Mouse (Mus musculus): ENCODE results near the gene Pabpn1.

Pabpn1 gene

DNA sequence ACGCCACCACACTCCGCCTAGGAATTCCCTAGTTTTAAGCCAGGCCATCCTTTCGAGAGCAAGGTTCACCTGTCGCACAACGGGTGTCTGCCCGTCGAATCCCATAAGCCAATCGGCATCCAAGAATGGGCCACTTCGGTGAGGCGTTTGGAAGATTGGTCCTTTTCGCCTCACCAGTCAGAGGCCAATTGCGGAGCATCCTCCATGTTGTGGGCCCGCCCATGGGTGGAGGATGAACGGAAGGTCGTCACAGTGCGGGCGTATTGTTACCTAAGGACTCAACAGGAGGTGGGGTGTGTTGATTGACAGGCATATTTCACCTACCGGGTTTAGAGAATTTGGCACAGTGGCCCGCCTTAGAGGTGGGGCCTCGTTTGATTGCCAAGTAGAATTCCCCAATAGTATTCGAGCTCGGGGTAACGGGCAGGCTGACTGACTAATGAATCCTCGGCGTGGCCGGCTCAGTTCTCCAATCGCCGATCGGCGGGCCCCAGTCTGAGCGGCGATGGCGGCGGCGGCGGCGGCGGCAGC lies 1.4 kb downstream of the Pabpn1 start:
- peak; percentile 99 for DNase-seq

DNA sequence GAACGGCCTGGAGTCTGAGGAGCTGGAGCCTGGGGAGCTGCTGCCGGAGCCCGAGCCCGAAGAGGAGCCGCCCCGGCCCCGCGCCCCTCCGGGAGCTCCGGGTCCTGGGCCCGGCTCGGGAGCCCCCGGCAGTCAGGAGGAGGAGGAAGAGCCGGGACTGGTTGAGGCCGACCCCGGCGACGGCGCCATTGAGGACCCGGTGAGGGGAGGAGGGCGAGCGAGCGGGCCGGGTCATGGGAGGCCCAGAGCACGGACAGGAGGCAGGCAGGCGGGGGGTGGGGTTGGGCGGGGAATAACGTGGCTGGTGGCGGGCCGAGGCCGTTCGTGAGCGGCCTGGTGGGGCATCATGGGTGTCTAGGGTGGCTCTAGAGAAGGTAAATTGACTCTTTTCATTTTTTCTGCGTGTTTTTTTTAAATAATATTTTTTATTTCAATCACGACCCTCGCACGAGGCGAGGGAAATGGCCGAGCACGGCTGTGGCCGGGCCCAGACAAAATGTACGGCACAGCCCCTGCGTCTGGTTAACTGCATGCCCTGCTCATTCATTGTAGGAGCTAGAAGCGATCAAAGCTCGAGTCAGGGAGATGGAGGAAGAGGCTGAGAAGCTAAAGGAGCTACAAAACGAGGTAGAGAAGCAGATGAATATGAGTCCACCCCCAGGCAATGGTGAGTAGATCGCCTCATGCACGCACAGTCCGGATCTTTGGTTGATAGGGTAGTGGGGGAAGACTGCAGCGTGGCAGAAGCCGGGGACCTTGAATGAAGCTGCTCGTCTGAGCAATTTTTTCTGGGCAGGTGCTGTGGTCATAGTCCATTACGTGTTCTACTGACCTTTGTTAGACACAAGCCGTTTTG lies 2.2 kb downstream of the Pabpn1 start:
- peak; percentile 76 for DNase-seq

DNA sequence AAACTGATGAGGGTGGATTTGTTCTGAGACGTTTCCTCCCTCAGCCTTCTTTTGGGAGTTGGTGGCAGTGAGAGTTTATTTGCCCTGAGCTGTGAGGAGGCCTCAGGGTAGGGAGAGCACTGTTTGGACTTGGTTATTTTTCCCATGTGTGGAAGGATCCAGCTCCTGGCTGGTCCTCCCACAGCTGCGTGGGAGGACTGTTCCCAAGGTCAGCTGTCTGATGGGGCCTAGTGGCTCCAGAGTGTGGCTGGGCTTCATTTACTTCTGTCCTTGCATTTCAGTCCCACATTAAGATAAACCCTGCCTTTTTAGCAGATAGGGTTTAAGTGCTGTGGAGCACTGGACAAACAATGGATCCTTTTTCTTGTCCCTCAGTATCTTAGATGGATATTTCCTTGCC lies 5.1 kb downstream of the Pabpn1 start:
- DNase-seq, result no peak

DNA sequence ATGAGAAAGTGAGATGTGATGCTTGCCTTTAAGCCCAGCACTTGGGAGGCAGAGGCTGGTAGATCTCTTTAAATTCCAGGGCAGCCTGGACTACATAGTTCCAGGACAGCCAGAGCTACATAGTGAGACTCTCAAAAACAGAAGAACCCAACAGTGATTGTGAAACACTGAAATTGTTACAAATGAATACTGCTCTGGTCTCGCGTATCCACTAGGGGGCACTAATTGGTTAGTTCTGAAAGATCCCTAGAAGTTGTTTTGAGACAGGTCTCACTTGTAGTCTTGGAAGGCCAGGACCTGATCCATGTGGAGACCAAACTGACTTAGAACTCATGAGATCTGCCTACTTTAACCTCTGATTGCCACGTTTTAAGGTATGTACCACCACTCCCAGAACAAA lies 8.1 kb downstream of the Pabpn1 start:
- peak; percentile 83 for DNase-seq

DNA sequence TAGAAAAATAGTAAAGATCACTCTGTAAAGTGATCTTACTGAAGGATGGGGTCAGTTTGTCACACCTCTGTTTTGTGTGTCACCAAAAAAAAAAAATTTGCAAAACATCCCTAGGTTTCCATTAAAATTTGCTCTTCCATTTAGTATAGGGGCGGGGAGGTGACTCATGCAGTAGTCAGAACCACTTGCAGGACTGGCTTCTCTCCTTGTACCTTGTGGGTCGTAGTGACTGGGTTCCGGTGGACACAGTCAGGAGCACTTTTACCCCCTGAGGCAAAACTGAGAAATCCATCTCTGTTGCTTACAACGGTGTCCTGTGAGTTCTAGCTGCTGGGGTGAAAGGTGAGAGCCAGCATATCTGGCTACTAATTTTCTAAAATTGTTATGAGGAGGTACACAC lies 11.3 kb downstream of the Pabpn1 start:
- DNase-seq, result no peak

DNA sequence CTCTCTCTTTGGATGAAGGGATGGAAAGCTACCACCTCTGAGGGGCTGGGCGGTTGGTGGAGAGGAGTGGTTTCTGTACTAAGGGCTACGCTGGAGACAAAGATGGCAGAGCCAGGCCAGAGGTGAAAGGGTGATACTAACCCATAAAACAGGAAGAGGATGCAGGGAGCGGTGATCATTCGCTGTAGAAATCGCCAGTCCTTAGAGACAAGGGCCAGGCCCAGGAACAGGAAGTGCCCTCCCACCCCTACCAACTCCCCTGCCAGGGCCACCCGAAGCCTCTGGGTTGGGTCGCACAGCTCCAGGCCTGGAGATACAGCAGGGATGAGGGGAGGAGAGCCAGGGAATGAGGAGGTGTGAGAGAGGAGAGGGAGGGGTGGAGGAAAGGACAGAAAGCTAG lies 16.4 kb downstream of the Pabpn1 start:
- no peak for DNase-seq

DNA sequence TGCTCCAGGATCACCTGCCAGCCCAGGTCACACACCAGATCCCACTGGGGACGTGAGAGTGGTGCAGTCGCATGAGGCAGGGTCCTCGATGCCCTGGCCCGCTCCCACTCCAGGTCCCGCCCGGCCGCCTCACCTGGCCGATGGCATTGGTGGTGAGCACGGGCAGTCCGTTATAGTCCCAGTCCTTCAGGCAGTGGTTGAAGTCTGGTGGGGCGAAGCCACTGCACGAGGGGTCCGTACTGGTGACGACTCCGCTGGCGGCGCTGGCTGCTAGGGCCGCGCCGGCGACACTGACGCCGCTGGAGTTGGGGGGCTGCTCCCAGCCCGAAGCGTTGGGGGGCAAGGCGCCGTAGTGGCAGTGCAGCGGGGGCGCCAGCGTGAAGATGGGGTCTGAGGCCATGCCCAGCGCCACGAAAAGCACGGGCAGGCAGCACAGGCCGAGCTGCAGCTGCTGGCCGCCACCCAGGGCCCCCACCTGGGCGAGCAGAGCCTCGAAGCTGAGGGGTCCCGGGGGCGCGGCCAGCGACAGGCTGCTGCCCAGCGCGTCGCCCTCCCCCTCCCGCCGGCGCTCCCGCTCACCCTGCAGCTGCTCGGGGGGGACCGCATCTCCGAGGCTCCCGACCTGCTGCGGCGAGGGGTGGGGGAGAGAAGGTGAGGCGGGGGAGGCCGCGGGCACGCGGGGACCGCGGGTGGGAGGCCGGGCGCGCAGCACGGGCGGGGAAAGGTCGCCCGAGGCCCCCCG lies 20.0 kb downstream of the Pabpn1 start:
- DNase-seq, result no peak

DNA sequence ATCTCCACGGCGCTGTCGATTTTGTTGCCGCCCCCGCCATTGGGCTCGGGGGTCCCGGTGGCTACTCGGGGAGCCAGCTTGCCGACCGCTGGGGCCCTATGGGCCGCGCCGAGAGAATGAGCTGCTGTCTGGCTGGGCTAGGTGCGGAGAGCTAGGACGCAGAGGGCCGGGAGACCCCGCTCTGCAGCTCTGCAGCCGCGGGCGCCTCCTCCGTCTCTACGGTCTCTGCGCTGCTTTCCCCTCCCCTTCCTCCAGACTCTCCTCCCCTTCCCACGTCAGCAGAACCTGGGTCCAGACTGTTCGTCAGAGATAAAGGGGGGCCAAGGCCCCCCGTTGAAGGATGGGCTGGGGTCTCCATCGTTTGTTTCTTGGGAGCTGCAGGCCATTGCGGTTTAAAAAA lies 20.6 kb downstream of the Pabpn1 start, which contains the start of gene Slc22a17:
TSS of gene Slc22a17 (minus strand) at position 247 of the 400 bp plus-strand sequence.
- DNase-seq, result peak; percentile 80

DNA sequence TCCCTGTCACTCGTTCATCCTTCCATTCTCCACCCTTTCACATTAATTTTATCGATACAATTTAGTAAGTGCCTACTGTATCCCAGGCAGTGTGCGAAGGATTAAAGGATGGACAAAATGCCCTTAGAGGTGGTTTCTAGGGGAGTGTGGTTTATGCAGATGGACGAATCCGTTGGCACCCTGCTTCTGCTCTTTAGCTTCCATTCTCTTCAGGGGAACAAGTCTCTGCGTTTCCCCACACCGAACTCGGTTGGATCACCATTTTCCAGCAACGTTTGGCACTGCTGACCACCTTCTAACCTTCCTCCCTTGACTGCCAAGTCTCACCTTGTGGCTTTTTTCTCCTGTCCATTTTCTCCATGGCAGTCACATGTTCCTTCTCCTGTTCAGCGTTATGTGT lies 21.0 kb downstream of the Pabpn1 start:
- DNase-seq, result no peak

DNA sequence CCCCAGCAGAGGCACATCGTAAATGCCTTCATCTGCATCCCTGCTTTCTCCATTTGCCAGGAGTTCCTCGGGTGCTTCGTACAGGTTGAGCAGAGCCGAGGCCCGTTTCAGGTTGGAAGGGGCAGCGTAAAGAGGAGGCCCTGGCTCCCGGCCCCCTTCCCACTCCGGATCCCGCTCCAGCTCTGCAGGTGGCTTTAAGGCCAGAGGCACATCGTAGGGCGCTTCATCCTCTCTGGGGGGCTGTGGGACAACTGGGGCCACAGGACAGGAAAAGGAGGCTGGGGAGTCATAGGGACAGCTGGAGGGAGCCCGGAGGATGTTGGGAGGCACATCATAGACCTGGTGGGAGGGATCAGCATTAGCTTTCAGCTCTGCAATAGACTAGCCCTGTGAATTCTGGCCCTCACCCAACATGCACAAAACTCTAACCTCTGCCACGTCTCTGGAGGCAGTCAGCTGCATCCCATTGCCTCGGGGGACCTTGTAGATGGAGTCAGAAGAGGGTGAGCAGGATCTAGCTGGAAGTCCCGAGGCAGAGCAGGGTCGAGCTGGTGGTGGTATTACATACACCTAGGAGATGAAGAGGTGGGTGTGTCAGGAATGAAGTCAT lies 27.9 kb downstream of the Pabpn1 start:
- no peak for DNase-seq

DNA sequence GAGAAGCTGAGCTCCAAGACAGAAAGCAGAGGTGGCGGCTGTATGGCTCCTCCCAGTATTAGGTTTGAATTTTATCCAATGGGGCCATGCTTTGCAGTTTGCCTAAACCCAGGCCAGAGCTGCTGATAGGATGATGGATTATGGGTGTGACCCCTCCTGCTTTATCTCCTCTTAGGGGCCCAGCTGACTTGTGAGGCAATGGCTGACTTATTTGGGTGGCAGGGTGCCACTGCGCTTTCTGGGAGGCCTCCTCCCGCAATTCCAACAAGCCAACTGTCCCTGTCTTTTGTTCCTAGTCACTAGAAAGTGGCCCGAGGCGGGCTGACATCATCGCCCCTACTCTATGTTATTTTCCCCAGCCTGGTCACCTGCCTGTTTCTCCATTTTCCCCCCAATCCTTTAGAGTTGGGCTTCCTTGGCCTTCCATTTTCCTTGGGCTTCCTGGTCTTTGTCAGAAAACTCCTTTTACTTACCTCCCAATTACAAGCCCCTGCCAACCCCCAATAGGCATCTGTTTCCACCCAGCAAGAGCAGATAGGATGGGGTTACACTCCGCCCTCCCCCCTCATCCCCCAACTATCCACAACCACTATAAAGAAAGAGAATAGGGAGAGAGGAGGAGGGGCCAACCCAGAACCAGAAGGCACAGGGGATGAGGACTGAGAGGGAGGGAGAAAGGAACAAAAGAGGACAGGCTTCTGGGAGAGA lies 32.5 kb downstream of the Pabpn1 start:
- peak; percentile 33 for DNase-seq

DNA sequence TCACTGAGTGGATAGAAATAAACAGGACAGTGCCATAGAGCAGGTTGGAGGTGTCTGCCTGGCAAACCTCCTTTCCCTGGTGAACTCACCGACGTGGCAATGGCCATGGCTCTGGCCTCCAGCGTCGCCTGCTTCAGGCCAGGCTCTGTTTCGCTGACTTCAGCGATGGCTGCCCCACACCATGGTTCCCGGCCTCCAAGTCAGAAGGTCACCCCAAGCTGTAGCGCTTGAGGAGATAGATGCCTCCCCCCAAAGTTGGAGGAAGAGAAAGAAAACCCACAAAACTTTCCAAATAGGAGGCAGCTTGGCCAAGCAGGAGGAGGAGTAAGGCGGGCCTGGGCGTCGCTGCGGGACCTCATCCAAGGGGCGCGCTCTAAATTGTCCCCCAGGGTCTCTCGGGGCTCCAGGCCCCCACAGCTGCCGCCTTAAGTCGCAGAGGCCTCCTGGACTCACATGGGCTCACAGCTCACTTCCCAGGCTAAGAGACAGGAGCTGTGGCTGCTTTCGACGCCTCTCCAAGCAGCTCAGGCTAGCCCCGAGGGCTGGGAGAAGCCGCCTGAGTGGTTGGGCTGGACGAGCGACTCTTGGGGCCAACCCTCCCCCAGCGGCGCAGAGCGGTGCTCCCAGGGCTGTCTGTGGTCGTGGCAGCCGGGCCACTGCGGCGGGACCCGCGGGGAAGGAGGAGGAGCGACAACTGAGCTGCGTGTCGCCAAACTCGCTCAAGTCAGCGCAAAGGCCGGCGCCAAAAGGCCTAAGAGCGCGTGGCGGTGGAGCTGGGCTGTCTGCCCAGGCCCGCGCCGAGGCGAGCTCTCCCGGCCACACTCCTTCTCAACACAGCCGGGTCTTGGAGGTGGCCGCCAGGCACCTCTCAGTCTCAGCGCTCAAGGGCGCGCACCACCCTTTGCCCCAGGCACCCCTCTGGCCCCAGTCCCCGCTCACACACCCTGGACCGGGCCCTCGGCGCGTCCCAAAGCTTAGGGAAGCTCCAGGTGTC lies 33.3 kb downstream of the Pabpn1 start, which contains the start of gene Efs:
TSS of gene Efs (minus strand) at position 778 of the 994 bp plus-strand sequence.
- DNase-seq, result peak; percentile 72

DNA sequence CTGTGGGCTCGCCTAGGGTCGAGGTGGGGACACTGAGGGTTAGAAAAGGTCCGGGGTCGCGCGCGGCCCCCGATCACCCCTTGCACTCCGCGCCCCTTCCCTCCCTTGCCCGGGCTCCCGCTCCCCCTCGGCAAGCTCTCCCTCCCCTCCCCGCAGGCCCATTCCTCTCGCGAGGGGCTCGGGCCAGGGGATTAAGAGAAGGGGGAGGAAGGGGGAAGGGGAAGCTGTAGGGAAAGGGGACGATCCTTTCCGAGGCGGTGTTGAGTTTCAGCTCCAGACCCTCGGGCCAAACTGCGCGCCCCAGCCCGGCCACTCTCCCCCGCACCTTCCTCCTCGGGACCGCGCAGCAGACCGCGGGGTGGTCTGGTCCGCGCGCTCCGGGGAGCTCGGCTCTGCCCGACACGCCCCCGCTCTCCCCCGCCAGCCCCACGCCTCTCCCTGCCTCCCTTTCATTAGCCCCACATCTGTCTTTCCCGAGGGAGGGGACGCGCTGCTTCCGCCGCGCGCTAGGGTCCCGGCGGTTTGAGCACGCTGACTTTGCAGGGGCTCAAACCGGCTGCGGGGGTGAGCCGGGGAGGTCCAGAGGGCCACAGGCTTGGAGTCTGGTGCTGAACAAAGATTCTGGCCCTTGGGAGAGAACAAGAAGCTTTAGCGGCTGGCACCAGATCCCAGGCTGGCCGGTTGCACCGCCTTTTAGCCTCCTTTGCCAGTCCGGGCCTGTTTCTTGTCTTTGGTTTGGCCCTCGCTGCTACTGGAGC lies 34.3 kb downstream of the Pabpn1 start:
- DNase-seq, result peak; percentile 55

DNA sequence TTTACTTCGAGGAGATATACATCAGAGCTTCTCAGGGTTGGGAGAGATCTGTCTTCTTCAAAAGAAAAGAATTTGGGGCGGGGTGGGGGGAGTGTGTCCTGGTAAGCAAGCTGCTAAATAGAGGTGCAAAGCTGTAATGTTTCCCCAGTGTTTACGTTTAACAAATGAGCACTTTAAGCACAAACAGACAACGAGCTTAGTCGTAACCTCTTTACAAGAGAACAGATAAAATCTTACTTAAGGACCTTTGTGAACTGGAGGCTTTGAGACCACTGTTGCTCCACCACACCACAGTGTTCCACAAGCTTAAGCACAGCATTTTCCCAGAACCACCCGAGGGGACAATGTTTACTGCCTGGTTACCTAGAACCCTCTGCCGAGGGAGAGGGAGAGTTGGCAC lies 35.0 kb downstream of the Pabpn1 start:
- no peak for DNase-seq

DNA sequence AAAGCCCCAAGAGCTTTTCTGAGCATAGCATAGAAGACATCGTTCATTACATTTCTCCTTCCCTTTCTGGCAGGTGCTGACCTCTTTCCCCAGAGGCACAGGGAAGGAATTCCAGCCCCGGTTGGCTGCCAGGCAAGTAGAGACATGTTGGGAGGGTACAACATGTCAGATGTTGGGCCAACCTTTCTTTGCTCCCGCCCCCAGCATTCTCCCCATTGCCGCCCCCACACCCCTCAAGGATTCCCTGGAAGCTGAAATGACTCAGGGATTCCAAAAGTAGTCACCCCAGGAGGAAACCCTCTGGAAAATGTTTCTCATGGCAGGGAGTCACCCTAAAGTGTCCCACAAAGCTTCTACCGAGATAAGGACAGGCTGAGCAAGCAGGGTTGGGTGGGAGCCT lies 37.5 kb downstream of the Pabpn1 start:
- DNase-seq, result no peak

DNA sequence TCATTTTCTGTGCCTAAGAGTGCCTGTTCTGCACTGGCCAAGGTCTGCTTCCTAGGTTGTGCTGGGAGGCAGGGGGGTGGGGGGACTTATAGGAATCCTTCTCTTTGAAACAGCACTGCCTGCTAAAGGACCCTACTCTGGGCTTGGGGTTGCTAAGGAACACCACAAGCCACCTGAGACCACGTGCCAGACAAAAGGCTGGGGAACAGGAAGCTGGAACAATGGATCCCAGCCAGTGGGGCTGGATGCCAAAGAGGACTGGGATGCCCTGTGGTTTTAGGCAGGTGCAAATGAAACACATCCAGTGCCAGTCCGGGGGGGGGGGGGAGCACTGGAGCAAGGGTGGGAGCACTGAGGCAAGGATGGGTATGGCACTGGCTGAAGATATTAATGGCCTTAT lies 38.1 kb downstream of the Pabpn1 start:
- no peak for DNase-seq

DNA sequence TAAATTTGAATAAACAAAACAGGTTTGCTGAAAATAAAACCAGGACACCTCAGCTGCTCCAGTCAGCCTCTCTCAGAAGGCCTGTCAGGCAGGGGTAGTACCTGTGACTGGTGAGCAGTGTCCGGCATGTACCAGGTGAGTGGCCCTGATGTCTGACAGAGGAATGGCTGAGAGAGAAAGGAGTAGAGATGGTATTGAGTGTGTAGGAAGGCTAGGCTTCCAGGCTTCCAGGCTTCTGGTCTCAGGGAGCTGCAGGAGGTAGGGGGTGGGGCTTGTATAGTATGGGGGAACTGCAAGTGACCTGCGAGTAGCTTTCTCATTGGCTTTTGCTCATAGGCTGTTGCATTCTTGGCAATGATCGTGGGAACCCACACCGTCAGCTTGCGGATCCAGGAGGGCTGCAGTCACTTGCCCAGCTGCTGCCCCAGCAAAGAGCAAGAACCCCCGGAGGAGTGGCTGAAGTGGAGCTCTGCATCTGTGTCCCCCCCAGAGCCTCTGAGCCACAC lies 40.4 kb downstream of the Pabpn1 start, which contains the start of gene Il25:
TSS of gene Il25 (plus strand) at position 51 of the 506 bp plus-strand sequence.
- DNase-seq, result no peak

DNA sequence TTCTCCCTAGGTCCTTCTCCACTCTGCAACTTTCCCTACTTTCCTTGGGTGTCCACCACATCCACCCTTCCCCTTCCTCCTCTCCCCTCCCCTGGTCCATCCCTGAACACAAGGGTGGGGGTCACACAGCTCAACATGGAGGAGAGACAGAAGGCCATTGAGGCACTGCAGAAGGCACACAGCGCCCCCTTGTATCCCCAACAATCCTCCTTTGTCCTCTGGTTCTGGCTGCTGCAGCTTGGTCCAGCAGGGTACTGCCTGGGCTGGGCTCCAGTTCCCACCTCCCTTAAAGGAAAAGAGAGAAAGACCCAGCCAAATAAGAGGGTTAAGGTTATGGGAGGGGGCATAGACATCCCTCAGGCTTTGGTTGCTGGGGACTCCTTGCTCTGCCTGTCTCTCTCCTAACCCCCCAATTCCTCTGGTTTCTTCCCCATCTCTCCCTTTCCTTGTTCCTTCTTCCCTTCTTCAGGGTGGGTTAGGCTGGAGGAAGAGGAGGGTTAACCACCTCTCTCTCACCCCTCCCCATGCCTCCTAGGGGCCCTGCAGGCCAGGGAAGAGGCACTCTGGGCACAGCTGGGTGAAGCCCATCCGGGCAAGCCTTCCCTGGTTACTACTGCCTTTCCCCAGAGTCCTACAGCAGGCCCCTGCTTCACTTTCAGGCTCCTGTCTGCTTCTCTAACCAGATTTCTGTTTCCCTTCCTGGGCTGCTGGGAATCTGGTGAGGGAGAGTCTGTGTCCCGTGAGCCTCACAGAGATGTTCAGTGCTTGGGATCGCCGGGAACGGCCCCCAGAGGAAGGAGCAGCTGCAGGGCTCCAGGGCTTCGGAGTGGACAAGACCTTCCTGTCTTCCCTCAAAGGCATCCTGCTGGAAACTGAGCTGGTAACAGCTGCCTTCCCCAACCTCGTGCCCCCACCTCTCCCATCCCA lies 43.9 kb downstream of the Pabpn1 start, which contains the start of gene Cmtm5:
TSS of gene Cmtm5 (plus strand) at position 358 of the 927 bp plus-strand sequence.
- DNase-seq, result no peak

DNA sequence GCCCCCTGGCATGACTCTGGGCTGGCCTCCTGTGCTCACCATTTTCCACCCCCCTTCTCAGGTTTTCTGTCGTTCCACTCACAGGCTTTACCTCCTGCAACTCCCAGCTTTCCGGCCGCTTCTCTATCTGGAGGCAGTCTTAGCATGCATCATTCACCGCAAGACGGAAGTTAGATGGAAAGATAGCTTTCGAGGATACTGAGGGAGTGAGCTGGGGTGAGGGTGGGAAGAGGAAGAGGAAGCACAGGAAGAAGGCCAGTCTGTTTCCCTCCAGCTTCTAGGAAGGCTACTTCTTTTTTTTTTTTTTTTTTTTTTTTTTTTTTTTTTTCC lies 44.5 kb downstream of the Pabpn1 start:
- DNase-seq, result no peak

Data from kidney, postnatal 14 days (tissue).